Comparison of ENCODE assay signal across 9 mouse cellular contexts in the genomic region with DNA sequence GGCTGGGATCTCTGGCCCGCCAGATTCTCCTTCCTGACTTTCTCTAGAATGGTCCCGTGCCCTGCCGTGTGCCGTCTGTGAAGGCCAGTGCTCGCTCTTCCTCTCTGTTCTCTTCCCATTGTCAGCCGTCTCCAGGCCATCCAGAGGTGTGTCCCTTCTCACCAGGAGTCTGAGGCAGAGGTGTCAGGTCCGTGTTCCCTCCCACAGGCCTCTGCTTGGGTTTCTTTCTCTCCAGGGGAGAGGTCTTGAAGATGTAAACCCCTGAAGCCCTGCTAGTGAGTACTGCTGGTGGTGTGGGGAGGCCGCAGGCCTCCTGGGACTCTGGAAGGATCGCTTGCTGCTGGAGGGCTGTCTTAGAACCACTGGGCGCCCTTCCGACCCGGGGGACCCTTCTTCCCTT.
"Had no signal": no experiment of that assay in that cellular context is flagged by ENCODE, and none has a peak within 500 bp of the region (broad histone marks: within the 10 kb centered on the region; RNA-seq: fewer than 3 reads in every experiment).

No protein-coding gene starts in this region.

- H3K9ac ChIP-seq: limb, embryonic 13.5 days; liver, embryonic 14.5 days had no signal

- H3K4me1 ChIP-seq: limb, embryonic 13.5 days had no signal

- H3K9me3 ChIP-seq: limb, embryonic 13.5 days had no signal

- H3K27ac ChIP-seq: limb, embryonic 13.5 days; liver, embryonic 14.5 days had no signal

- H3K4me2 ChIP-seq: limb, embryonic 13.5 days had no signal

- H3K4me3 ChIP-seq: limb, embryonic 13.5 days had no signal

- H3K27me3 ChIP-seq: limb, embryonic 13.5 days had no signal

- DNase-seq: kidney, adult 11 months; kidney, postnatal 14 days; layer of hippocampus, postnatal 36 days; left cerebral cortex, postnatal 4 days; lung, adult 18-20 months; midbrain, embryonic 14.5 days; thymus, postnatal 4 days had no signal
